Mouse (Mus musculus): ENCODE measurements at regions not wholly inside any gene's neighbourhood (a gene's known extent, or its start where the extent isn't known, plus 50 kb on each side); places are given as distances from the start of the nearest gene placed in this dataset.

- TF ChIP-seq CTCF (IDR thresholded peaks at IDR 0.05; ENCODE audit: borderline replicate concordance, control insufficient read depth, extremely low read depth, insufficient read depth, low read length, poor library complexity) (no peak), POLR2A (IDR thresholded peaks at IDR 0.05; ENCODE audit: control insufficient read depth, extremely low read depth, insufficient read depth, low read length, poor library complexity) (no peak)
Measured at GRCm38 (mm10) chr7:137570199-137570598, 132.8 kb downstream of the Glrx3 start.
